Mouse (Mus musculus) midbrain, embryonic 11.5 days (tissue): ENCODE data around the gene Gpr155. TPM values are rescaled to one million over a fixed set of nuclear protein-coding genes. Genes with fewer than 3 reads are reported as not detected.

Source experiments
- ATAC-seq: fragments of 200-750 bp; cut with Nextera tagmentation; 2 replicates; pipeline ENCODE4 v1.8.0; 2017; ENCODE audit warnings: moderate TSS enrichment, moderate library complexity; ENCODE audit not compliant: low FRiP score
- DNase-seq: peaks from one replicate; pipeline ENCODE4 v3.0.0; 2015; ENCODE audit warnings: low spot score; ENCODE audit errors: missing footprints
- H3K27ac ChIP-seq: fragments of 300-500 bp; sonication (generic); 2 replicates; pipeline ENCODE4 v1.5.1; 2014; ENCODE audit warnings: low read depth, low read length
- H3K27me3 ChIP-seq: fragments of 300-500 bp; sonication (generic); 2 replicates; pipeline ENCODE4 v1.6.1; 2014; ENCODE audit warnings: mild to moderate bottlenecking, low read length, moderate library complexity, mixed read lengths; ENCODE audit not compliant: control insufficient read depth, insufficient read depth
- H3K36me3 ChIP-seq: fragments of 300-500 bp; sonication (generic); 2 replicates; pipeline ENCODE4 v1.6.1; 2014; ENCODE audit warnings: mild to moderate bottlenecking, low read length, moderate library complexity, mixed read lengths; ENCODE audit not compliant: control insufficient read depth, insufficient read depth
- H3K4me1 ChIP-seq: fragments of 300-500 bp; sonication (generic); 2 replicates; pipeline ENCODE4 v1.6.1; 2014; ENCODE audit warnings: low read length; ENCODE audit not compliant: control insufficient read depth, insufficient read depth
- H3K4me2 ChIP-seq: fragments of 300-500 bp; sonication (generic); 2 replicates; pipeline ENCODE4 v1.6.1; 2014; ENCODE audit warnings: mild to moderate bottlenecking, moderate library complexity
- H3K4me3 ChIP-seq: fragments of 300-500 bp; sonication (generic); 2 replicates; pipeline ENCODE4 v1.5.1; 2014; ENCODE audit warnings: low read depth, low read length
- H3K9ac ChIP-seq: fragments of 300-500 bp; sonication (generic); 2 replicates; pipeline ENCODE4 v1.6.1; 2014; ENCODE audit warnings: low read length
- H3K9me3 ChIP-seq: fragments of 300-500 bp; sonication (generic); 2 replicates; pipeline ENCODE4 v1.6.1; 2016; ENCODE audit warnings: low read length; ENCODE audit not compliant: control insufficient read depth
- WGBS: fragments of 180-500 bp; shearing (Covaris S2); extraction: QIAGEN DNeasy Blood & Tissue Kit; methylation state at CpG from one replicate; pipeline ENCODE4 v1.1.7; 2014; 5-methylcytosine and 5-hydroxymethylcytosine counted together
- polyA plus RNA-seq: library from polyadenylated mRNA; unstranded; fragments of >200 nt; fragmentation: Nextera tagmentation; extraction: Ambion mirVana; gene quantifications from 2 replicates; pipeline ENCODE4 v1.2.1, GENCODE M21; 2014

The Gpr155 gene
- polyA plus RNA-seq, 1 experiment from 2014 or later: 3.0 TPM

DNA sequence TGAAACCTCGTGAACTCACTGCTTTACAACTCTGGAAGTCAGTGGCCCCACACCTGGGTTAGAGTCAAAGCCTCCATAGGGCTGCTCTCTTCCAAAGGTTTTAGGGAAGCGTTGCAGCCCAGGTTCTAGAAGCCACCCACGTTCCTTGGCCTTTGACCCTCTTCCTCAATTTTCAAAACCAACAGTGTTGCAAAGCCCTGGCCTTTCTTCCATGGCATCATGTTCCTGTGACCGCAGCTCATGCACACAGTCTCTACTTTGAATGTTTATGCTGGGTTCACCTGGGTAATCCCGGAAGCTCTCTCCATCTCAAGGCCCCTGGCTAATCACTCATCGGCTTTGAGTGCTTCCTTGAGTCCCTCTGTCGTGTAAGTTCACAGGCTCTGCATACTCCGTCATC, 9.1 kb upstream of the Gpr155 start:
- H3K4me3 ChIP-seq: no peak overlapping the region
- ATAC-seq (no peak), DNase-seq (no peak)
- no peak overlapping the region for H3K9ac ChIP-seq
- no peaks in the 10 kb centered on the region for H3K27me3 ChIP-seq
- H3K4me1 ChIP-seq: no peaks in the 10 kb centered on the region
- no peak overlapping the region for H3K4me2 ChIP-seq
- no peaks in the 10 kb centered on the region for H3K9me3 ChIP-seq
- WGBS: 84% methylated on average over 8 of the region's 8 CpGs
- no peaks in the 10 kb centered on the region for H3K36me3 ChIP-seq
- H3K27ac ChIP-seq: no peak overlapping the region

- ATAC-seq: no peak
- WGBS: 92% methylated on average over 3 of the region's 3 CpGs
Measured at GRCm38 (mm10) chr2:73394476-73394875, 8.1 kb upstream of the Gpr155 start.

GRCm38 (mm10) chr2:73392772-73393171, 6.4 kb upstream of the Gpr155 start:
- H3K4me2 ChIP-seq: no peak overlapping the region
- WGBS: 84% methylated on average over 2 of the region's 2 CpGs
- no peak overlapping the region for H3K4me3 ChIP-seq
- no peaks in the 10 kb centered on the region for H3K9me3 ChIP-seq
- H3K4me1 ChIP-seq: no peaks in the 10 kb centered on the region
- H3K9ac ChIP-seq: no peak overlapping the region
- no peak for ATAC-seq
- no peaks in the 10 kb centered on the region for H3K36me3 ChIP-seq
- H3K27ac ChIP-seq: no peak overlapping the region
- no peak for DNase-seq
- no peaks in the 10 kb centered on the region for H3K27me3 ChIP-seq

More at GRCm38 (mm10) chr2:73394476-73394875, 8.1 kb upstream of the Gpr155 start:
- Histone ChIP-seq H3K27ac (no peak overlapping the region), H3K36me3 (no peaks in the 10 kb centered on the region), H3K4me3 (no peak overlapping the region), H3K9me3 (no peaks in the 10 kb centered on the region), H3K9ac (no peak overlapping the region), H3K27me3 (no peaks in the 10 kb centered on the region), H3K4me1 (no peaks in the 10 kb centered on the region), H3K4me2 (no peak overlapping the region)
- no peak for DNase-seq

DNA sequence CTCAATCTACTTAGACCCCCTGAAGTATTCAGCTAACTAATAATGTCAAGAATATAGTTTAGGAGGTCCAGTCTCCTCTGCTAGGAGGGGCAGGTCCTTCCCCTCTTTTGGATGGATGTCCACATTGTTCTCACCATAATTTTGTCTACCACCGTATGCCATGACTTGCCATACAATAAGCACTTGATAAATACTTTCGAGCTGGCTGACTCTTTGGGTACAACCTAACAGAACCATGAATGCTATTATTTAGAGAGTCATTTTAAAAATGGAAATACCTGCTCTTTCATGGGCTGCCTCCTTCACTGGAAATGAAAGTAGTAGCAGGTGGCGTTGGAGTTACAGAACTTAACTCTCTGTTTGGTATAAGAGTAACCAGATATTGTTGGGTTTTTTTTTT, 3.6 kb upstream of the Gpr155 start:
- ATAC-seq: no peak
- Histone ChIP-seq H3K27me3 (peaks cover 2% of the 10 kb centered on the region; the same call in 1 of the 2 replicates), H3K27ac (no peak overlapping the region), H3K4me3 (no peak overlapping the region), H3K4me1 (peaks cover 3% of the 10 kb centered on the region; the same call in 1 of the 2 replicates), H3K4me2 (no peak overlapping the region), H3K36me3 (no peaks in the 10 kb centered on the region), H3K9ac (no peak overlapping the region), H3K9me3 (no peaks in the 10 kb centered on the region)
- DNase-seq: no peak
- WGBS: 94% methylated on average over 3 of the region's 3 CpGs

DNA sequence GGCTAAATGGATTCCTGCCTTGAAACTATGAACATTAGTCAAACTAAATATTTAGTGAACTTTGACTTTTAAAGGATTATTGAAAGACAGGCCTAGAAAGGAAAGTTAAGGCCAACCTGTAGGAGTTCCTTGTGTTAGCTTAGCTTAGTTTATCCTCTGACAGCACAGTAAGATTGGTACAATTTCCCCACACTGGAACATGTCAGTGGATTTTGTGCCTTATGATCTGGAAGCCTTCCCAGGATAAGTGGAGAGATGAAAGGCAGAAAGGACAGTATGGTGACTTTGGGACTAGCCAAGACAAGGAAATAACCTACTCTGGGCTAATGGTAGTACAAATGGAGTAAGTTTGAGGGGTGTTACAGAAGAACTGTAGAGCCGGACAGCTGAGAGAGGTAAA, 1.4 kb upstream of the Gpr155 start:
- Histone ChIP-seq H3K4me3 (no peak overlapping the region), H3K4me2 (no peak overlapping the region), H3K36me3 (no peaks in the 10 kb centered on the region), H3K27me3 (peaks cover 2% of the 10 kb centered on the region; the same call in 1 of the 2 replicates), H3K4me1 (peaks cover 3% of the 10 kb centered on the region; the same call in 1 of the 2 replicates), H3K9me3 (no peaks in the 10 kb centered on the region), H3K9ac (no peak overlapping the region), H3K27ac (no peak overlapping the region)
- DNase-seq: peak; percentile 83
- ATAC-seq: no peak
- 68% methylated on average over 1 of the region's 1 CpGs for WGBS

- Histone ChIP-seq H3K4me1 (peaks cover 3% of the 10 kb centered on the region; the same call in 1 of the 2 replicates), H3K9ac (peak overlapping the region; percentile 58), H3K36me3 (no peaks in the 10 kb centered on the region), H3K27me3 (peaks cover 2% of the 10 kb centered on the region; the same call in 1 of the 2 replicates), H3K4me2 (peak overlapping the region; percentile 92), H3K27ac (no peak overlapping the region), H3K9me3 (no peaks in the 10 kb centered on the region), H3K4me3 (peak overlapping the region; percentile 61)
- no peak for DNase-seq
- 1% methylated on average over 29 of the region's 29 CpGs for WGBS
- no peak for ATAC-seq
Measured at GRCm38 (mm10) chr2:73385641-73386355, 574 bp downstream of the Gpr155 start.

- Histone ChIP-seq H3K4me3 (no peak overlapping the region), H3K27me3 (peaks cover 2% of the 10 kb centered on the region; the same call in 1 of the 2 replicates), H3K4me2 (no peak overlapping the region; the same call in 1 of the 2 replicates), H3K4me1 (peaks cover 3% of the 10 kb centered on the region; the same call in 1 of the 2 replicates), H3K27ac (no peak overlapping the region), H3K9me3 (no peaks in the 10 kb centered on the region), H3K36me3 (no peaks in the 10 kb centered on the region), H3K9ac (no peak overlapping the region)
- ATAC-seq (no peak), DNase-seq (no peak)
- 83% methylated on average over 4 of the region's 4 CpGs for WGBS
Measured at GRCm38 (mm10) chr2:73385172-73385571, 1.2 kb downstream of the Gpr155 start.

- WGBS: 88% methylated on average over 9 of the region's 9 CpGs
- Histone ChIP-seq H3K4me1 (no peaks in the 10 kb centered on the region), H3K9me3 (no peaks in the 10 kb centered on the region), H3K9ac (no peak overlapping the region), H3K4me2 (no peak overlapping the region), H3K36me3 (no peaks in the 10 kb centered on the region), H3K27ac (no peak overlapping the region), H3K4me3 (no peak overlapping the region), H3K27me3 (peaks cover 2% of the 10 kb centered on the region; the same call in 1 of the 2 replicates)
- DNase-seq (peak; percentile 53), ATAC-seq (no peak)
Measured at GRCm38 (mm10) chr2:73380298-73380975, 5.9 kb downstream of the Gpr155 start.

GRCm38 (mm10) chr2:73379656-73380055, 6.7 kb downstream of the Gpr155 start:
- WGBS: 83% methylated on average over 5 of the region's 5 CpGs
- H3K4me1 ChIP-seq: no peaks in the 10 kb centered on the region
- DNase-seq (peak; percentile 4), ATAC-seq (no peak)
- no peak overlapping the region for H3K4me2 ChIP-seq
- H3K4me3 ChIP-seq: no peak overlapping the region
- no peak overlapping the region for H3K9ac ChIP-seq
- no peaks in the 10 kb centered on the region for H3K9me3 ChIP-seq
- no peaks in the 10 kb centered on the region for H3K27me3 ChIP-seq
- H3K36me3 ChIP-seq: no peaks in the 10 kb centered on the region
- H3K27ac ChIP-seq: no peak overlapping the region
